Mouse (Mus musculus): Measurements from ENCODE around the gene Hmbs.

GRCm38 (mm10) chr9:44343781-44344421 lies at the start of gene Hmbs:
- TF ChIP-seq GATA1 (IDR thresholded peaks at IDR 0.05; ENCODE audit: low read length) = no peak
- no peak for TF ChIP-seq TAL1 (IDR thresholded peaks at IDR 0.05; ENCODE audit: low read length)
